Mouse (Mus musculus) ES-Bruce4 (cell line): ENCODE data around the gene Rpl41.

Source experiments
- CTCF ChIP-seq: IDR thresholded peaks from one replicate; pipeline ENCODE4 v1.8.1; 2011; ENCODE audit warnings: low read depth, low read length
- EP300 ChIP-seq: IDR thresholded peaks from 2 replicates; pipeline ENCODE4 v1.6.1; 2011; ENCODE audit warnings: low read depth, low read length; ENCODE audit not compliant: insufficient read depth
- POLR2A ChIP-seq: IDR thresholded peaks from one replicate; pipeline ENCODE4 v1.8.1; 2011; ENCODE audit warnings: low read length; ENCODE audit not compliant: insufficient read depth

- TF ChIP-seq POLR2A (no peak), CTCF (no peak), EP300 (no peak)
Measured at GRCm38 (mm10) chr10:128563544-128563943, 14.4 kb upstream of the Rpl41 start.
